Mouse (Mus musculus): Measurements from ENCODE around the gene Acads.
A peak's percentile ranks its signal among the peaks of the same experiment; 100 is the strongest.
"Not testable (repeated sequence)": the region's sequence is repeated elsewhere in the genome, so short reads cannot be mapped to it uniquely, and the experiment has no call there.

Acads gene

GRCm38 (mm10) chr5:115149675-115150459 is 30.7 kb upstream of the Acads start:
- no peak for DNase-seq (ENCODE audit: low read depth, low spot score)

DNA sequence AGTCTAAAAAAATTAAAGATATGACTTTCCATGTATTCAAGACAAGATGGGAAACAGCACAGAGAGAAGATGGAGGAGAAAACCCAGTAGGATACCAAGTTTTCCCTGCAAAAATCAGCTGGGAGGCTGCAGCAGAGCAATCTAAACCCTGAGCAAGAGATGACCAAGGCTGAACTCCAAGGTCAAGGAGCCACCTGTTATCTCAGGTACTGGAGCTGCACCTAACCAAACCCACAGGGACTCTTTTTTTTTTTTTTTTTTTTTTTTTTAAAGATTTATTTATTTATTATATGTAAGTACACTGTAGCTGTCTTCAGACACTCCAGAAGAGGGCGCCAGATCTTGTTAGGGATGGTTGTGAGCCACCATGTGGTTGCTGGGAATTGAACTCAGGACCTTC is 29.7 kb upstream of the Acads start:
- DNase-seq (ENCODE audit: low read depth, low spot score) = not testable (repeated sequence)

- DNase-seq (ENCODE audit: low read depth, low spot score) = no peak
Measured at GRCm38 (mm10) chr5:115148378-115148777, 29.2 kb upstream of the Acads start.

DNA sequence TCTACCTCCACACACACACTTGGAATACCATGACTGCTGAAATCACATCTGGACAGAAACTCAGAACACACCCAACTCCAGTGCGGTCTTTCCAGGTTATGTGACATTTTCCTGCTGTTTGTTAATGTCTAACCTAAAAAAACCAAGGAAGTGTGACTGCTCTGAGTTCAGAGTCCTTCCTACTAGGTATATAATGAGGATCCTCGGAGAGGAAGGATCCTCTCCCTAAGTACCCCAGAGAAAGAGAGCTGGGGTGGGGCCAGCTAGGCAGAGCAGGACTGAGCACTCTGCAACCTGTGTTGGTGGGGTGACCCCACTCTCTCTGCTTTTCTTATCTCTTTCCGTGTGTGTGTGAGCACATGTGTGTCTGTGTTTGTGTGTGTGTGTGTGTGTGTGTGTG is 28.2 kb upstream of the Acads start:
- no peak for DNase-seq (ENCODE audit: low read depth, low spot score)

DNA sequence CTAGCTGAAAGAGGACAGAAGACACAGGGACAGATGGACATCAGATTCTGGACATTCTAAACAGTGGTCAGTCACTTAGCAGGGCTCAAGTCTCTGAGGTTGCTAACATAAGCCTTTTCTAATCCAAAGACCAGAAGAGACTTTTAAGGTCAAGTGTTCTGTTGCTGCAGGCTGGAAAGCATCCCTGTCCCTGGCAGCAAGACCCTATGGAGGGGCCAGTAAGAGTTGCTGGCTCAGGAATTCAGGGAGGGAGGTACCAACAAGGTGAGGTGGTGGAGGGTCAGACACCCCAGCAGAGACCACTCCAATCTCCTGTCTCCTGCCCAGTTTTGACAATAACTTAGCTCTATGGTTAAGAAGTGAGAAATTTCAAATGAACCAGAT is 27.6 kb upstream of the Acads start:
- no peak for DNase-seq (ENCODE audit: low read depth, low spot score)

- no peak for DNase-seq (ENCODE audit: low read depth, low spot score)
Measured at GRCm38 (mm10) chr5:115145976-115146746, 27.0 kb upstream of the Acads start.

DNA sequence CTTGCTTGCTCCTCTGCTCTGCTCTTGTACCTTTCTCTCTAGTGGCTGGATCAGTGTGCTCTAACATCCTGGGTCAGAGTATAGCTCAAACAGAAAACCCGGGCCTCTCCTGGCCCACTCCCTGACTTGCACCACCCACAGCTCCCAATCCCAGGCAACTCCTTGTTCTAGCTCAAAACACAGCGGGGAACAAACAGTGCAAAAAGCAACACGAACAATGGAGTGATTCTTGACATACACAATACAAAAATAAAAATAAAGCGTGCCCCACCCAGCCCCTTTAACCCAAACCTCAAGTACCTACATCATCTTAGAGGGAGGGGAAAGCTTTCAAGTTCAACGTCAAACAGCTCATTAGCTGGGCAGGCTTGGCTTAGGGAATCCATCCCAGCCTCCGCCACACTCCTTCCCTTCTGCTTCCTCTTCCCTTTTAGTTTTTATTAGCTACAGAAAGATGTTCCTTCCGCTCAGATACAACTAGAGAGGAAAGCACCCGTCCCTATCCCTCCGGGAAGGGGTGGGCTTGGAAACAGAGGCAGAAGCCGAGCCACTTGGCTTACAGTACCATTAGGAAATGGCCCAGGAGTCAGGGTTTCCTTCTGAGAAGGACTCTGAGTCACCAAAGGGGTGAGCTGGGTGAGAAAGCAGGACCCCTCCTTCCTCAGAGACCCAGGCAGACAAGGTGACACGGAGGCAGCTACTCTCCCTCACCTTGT is 26.3 kb upstream of the Acads start:
- DNase-seq (ENCODE audit: low read depth, low spot score) = no peak

GRCm38 (mm10) chr5:115144471-115144870 is 25.3 kb upstream of the Acads start:
- DNase-seq (ENCODE audit: low read depth, low spot score) = no peak

DNA sequence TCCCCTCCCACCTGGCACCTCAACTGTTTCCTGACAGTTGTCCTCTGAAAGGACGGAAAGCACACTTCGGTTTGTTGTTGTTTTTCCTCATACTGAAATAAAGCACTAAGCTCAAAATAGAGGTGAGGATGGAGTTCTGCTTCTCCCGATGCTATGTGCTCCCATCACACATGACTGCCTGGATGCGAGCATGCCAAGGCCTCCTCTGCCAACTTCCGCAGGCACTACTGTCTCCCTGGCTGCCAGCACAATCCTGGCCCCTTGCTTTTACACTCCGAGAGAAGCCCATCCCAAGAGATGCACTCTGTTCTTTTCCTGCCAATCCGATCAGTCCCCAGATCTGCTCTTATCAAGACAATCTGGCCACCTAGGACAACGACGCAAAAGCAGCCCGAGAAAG is 24.4 kb upstream of the Acads start:
- DNase-seq (ENCODE audit: low read depth, low spot score) = no peak

- no peak for DNase-seq (ENCODE audit: low read depth, low spot score)
Measured at GRCm38 (mm10) chr5:115142166-115142697, 23.1 kb upstream of the Acads start.

GRCm38 (mm10) chr5:115140726-115141125 is 21.6 kb upstream of the Acads start:
- no peak for DNase-seq (ENCODE audit: low read depth, low spot score)

DNA sequence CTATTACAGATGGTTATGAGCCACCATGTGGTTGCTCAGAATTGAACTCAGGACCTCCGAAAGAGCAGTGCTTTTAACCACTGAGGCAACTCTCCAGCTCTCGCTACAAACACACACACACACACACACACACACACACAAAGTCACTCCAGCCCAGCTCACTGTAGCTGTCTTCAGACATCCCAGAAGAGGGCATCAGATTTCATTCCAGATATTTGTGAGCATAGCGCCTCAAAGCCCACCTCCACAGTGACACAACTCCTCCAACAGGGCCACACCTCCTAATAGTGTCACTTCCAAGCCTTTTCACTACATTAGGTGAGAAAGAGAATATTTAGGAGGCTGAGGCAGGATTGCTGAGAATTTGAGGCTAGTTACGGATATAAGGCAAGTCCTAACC is 20.0 kb upstream of the Acads start:
- DNase-seq (ENCODE audit: low read depth, low spot score) = no peak

DNA sequence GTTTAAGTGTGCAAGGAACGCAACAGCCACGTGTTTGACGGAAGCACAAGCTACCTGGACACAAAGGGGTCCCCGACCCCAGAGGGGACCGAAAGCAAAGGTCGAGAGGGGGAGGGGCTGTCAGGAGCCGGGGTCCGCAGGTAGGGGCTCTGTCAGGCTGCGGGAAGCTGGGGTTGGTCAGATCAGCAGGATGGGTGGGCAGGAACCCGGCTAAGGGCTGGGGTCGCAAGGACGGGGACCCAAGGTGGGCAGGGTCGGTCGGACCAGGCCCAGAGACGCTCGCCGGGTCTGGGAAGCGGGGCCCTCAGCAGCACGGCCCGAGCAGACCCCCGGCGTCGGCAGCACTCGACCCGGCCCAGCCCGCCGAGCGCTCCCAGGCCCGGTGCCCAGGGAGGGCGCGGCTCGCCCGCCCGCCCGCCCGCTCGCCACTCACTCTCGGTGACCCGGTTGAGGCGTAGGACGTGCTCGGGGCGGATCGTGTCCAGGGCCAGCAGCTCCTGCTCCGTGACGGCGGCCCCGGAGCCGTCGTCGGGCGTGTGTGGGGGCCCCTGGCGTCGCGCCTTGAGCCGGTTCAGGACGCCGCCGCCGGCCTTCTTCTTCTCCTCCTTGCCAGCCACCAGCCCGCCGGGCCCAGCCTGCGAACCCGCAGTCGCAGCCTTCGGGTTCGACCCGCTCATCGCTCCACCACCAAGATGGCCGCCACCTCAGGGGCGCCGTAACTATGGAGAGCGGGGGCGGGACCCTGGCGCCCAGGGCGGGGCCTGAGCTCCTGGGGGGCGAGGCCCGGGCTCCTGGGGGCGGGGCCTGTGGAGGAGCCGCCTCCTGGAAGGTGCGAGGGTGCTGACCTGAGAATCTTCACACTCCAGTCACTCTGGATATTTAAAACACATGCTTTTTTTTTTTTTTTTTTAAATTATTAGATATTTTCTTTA is 15.4 kb upstream of the Acads start, which contains the start of gene Unc119b:
Gene Unc119b, minus strand, starts transcription at position 742 of the 932 bp plus-strand sequence.
- peak; percentile 77 for DNase-seq (ENCODE audit: low read depth, low spot score)

DNA sequence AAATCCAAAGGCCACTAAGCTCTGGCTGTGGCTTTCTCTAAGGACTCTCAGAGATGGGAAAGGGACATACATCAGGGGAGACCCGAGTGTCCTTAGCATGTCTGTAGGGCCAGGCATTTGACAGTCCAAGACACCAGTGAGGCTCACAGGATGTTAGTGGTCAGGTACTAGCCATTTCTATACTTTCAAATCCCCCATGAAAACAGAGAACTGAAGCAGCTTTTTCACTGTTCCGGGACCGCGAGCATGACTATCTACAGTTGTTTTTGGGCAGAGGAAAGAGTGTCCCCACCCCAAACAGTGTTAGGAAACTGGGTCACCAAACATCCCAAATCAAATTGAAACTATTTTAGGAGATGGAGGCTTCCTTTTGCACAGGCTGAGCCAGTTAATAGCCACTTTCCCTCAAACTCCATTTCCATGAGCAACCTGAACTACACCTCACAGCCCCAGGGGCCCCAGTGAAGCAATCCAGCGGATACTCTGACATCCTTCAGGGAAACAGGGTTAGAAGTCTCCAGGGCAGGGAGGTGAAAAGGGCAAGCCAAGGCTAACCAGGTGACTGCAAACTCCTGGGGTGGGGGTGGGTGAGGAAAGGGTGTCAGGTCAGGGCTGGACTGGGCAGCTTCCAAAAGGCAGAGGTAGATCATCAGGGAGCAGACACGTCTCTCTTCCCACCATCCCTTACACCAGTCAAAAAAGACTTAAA is 14.4 kb upstream of the Acads start:
- DNase-seq (ENCODE audit: low read depth, low spot score) = no peak

DNA sequence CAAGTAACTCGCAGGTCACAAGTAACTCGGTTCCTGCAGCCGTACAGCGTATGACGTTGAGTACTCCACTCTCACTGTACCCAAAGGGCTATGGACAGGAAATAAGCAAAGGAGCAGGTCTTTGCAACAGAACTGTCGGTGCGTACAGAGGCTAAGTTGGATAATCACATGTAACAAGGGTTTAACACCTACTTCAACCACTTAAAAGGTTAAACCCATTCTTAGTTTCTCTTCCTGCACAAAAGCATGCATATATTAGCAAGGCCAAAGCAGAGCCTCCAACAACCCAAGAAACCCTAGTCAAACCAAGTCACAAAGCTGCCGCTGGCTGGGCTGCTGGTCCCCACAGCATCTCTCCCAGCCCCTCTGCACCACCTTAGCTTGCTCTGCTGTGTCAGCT is 13.3 kb upstream of the Acads start:
- DNase-seq (ENCODE audit: low read depth, low spot score) = no peak

GRCm38 (mm10) chr5:115129328-115129727 is 10.2 kb upstream of the Acads start:
- no peak for DNase-seq (ENCODE audit: low read depth, low spot score)

GRCm38 (mm10) chr5:115127421-115128179 is 8.5 kb upstream of the Acads start:
- no peak for DNase-seq (ENCODE audit: low read depth, low spot score)

DNA sequence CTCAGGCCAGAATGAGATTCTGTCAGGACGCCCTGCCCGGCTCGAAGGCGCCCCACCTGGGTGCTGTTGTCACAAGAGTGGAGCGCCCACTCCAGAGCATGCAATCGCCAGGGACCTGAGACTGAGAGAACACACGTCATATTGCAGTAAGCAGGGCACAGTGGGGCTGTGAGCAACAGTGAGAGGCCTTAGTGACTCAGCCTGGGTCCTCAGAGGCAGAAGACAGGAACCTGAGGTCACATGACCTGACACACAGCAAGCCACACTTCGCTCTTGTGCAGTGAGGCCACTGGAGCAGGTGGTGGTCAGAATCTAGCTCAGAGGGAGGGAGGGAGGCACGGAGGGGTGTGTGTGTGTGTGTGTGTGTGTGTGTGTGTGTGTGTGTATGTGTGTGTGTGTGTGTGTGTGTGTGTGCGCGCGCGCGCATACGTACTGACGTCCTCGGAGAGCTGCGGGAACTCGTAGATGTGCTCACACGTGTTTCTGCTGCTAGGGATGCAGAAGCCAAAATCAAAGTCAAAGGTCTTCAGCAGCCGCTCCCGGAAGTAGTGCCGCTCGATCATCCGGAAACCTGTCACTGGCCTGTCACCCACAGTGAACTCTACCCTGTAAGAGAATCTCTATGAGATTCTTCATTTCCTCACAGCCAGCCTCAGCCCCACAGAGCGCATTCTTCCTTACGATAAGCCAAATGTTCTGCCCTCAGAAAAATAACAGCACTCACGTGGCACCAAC is 7.6 kb upstream of the Acads start:
- no peak for DNase-seq (ENCODE audit: low read depth, low spot score)

Data from retina, postnatal 7 days (tissue).